Mouse (Mus musculus) G1E (cell line): ENCODE results near the gene Zfp42. TPM values are rescaled to one million over a fixed set of nuclear protein-coding genes. Genes with fewer than 3 reads are reported as not detected.

Source experiments
- ATAC-seq: 2 replicates; pipeline ENCODE4 v1.8.0; 2016; ENCODE audit warnings: mild to moderate bottlenecking; ENCODE audit not compliant: insufficient number of reproducible peaks, poor library complexity, low FRiP score, severe bottlenecking; ENCODE audit errors: extremely low read depth
- DNase-seq: peaks from one replicate; pipeline ENCODE4 v3.0.0; 2012; ENCODE audit warnings: low spot score
- H3K27me3 ChIP-seq: 2 replicates; pipeline ENCODE4 v1.6.1; 2012; ENCODE audit warnings: mild to moderate bottlenecking, low read length, inconsistent platforms; ENCODE audit not compliant: insufficient read depth
- H3K36me3 ChIP-seq: replicated peaks from 2 replicates; pipeline ENCODE3; 2012; ENCODE audit warnings: mild to moderate bottlenecking, inconsistent platforms
- H3K4me1 ChIP-seq: 2 replicates; pipeline ENCODE4 v1.6.1; 2012; ENCODE audit warnings: low read depth, low read length, inconsistent platforms, mixed read lengths; ENCODE audit not compliant: insufficient read depth
- H3K4me3 ChIP-seq: 2 replicates; pipeline ENCODE4 v1.5.1; 2012; ENCODE audit warnings: low read depth, mild to moderate bottlenecking, inconsistent platforms, low read length, moderate library complexity, mixed read lengths
- H3K9me3 ChIP-seq: replicated peaks from 2 replicates; pipeline ENCODE4 v1.6.1; 2012; ENCODE audit warnings: inconsistent platforms
- CTCF ChIP-seq: IDR thresholded peaks from 2 replicates; pipeline ENCODE4 v1.5.1; 2012; ENCODE audit warnings: low read depth, low read length, inconsistent platforms, mixed read lengths
- GATA1 ChIP-seq: IDR thresholded peaks from 2 replicates; pipeline ENCODE4 v1.6.1; 2012; ENCODE audit warnings: borderline replicate concordance, low read length, inconsistent platforms, mixed read lengths
- GATA2 ChIP-seq: IDR thresholded peaks from 2 replicates; pipeline ENCODE4 v1.6.1; 2012; ENCODE audit warnings: low read depth, low read length, inconsistent platforms, borderline replicate concordance
- POLR2AphosphoS5 ChIP-seq: IDR thresholded peaks from 2 replicates; pipeline ENCODE4 v1.6.1; 2012; ENCODE audit warnings: low read depth, low read length, inconsistent platforms; ENCODE audit not compliant: insufficient replicate concordance
- TAL1 ChIP-seq: conservative IDR thresholded peaks from 2 replicates; pipeline ENCODE4 v1.6.1; 2012; ENCODE audit warnings: low read depth, low read length, inconsistent platforms, mixed read lengths
- polyA plus RNA-seq: library from polyadenylated mRNA; stranded (reverse); fragments of >175 nt; gene quantifications from 2 replicates; pipeline ENCODE4 v1.2.3, GENCODE M21; 2012
- total RNA-seq, 2 experiments: library from RNA; stranded (forward) in 1 of 2; stranded (reverse) in 1 of 2; fragments of 200-1000 nt in 1 of 2; fragments of >200 nt in 1 of 2; fragmentation: Nextera tagmentation in 1 of 2; gene quantifications; 2 replicates each; pipeline ENCODE4 v1.2.3; 2014 to 2017

Gene Zfp42
- total and polyA plus RNA-seq, 3 experiments = not detected

DNA sequence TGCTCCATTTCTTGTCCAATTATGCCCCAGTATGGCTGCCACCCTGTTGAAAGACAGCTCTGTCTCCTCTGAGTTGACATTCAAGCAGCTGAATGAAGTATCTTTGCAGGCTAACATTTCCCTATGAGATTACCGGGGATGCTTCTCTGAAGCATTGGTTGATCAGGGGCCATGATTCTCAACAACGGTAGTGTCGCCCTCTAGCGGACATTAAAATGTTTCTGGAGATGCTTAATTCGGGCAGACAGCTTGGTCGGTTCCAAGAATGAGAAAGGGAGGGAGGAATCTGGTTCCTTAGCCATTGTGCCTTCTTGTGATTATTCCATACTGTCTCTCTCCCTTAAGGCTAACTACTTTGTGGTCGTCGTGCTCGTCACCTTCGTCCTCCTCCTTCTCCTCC, 21.9 kb upstream of the Zfp42 start:
- ATAC-seq (no peak), DNase-seq (no peak)
- TF ChIP-seq GATA2 = no peak
- TF ChIP-seq POLR2AphosphoS5 = no peak
- TF ChIP-seq TAL1 = no peak
- no peak for TF ChIP-seq GATA1
- no peak for TF ChIP-seq CTCF
- Histone ChIP-seq H3K4me3 (no peak overlapping the region), H3K27me3 (no peaks in the 10 kb centered on the region), H3K4me1 (no peaks in the 10 kb centered on the region), H3K9me3 (peaks cover 11% of the 10 kb centered on the region), H3K36me3 (no peaks in the 10 kb centered on the region)

DNA sequence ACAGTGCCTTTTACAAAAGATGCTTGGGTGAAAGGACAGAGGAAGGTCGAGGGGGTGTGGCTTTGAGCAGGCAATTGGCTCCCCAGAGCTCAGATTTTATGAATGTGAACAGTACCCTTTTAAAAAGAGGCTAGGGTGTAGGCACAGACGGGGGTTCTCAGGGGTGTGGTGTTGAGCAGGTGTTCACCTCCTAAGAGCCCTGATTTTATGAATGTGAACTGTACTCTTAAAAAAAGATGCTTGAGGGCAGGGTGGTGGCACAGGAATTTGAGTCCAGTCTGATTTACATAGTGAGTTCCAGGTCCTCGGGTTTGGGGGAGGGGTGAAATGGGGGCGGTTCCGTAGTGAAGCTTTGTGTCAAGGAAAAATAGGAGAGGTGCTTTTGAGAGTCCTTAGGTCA, 14.0 kb upstream of the Zfp42 start:
- H3K4me1 ChIP-seq = no peaks in the 10 kb centered on the region
- no peaks in the 10 kb centered on the region for H3K27me3 ChIP-seq
- no peaks in the 10 kb centered on the region for H3K36me3 ChIP-seq
- H3K4me3 ChIP-seq = no peak overlapping the region
- TF ChIP-seq CTCF = no peak
- TF ChIP-seq GATA2 = no peak
- no peak for TF ChIP-seq TAL1
- no peak for TF ChIP-seq GATA1
- TF ChIP-seq POLR2AphosphoS5 = no peak
- ATAC-seq (no peak), DNase-seq (no peak)
- H3K9me3 ChIP-seq = no peaks in the 10 kb centered on the region

DNA sequence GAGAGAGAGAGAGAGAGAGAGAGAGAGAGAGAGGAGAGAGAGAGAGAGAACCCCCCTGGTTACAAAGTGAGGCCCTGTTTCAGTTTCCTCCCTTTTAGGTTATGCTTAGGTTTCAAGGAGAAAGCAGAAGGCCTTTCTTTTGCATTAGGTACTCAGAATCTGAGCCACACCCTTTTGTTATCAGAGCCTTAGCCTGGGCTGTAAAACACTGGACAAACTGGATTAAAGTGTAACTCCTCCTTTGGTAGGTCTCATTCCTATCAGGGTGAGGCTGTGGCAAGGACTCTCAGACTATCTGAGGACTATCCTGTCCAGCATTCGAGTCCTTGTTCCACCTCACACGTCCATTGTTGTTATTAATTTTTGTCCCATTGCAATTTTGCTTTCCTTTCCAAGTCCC, 1.4 kb upstream of the Zfp42 start:
- Histone ChIP-seq H3K4me3 (no peak overlapping the region), H3K9me3 (peaks cover 4% of the 10 kb centered on the region; the same call in 1 of the 2 replicates), H3K4me1 (no peaks in the 10 kb centered on the region), H3K27me3 (no peaks in the 10 kb centered on the region), H3K36me3 (no peaks in the 10 kb centered on the region)
- no peak for DNase-seq
- no peak for ATAC-seq
- TF ChIP-seq GATA1 = no peak
- no peak for TF ChIP-seq GATA2
- no peak for TF ChIP-seq TAL1
- TF ChIP-seq CTCF = no peak
- no peak for TF ChIP-seq POLR2AphosphoS5

DNA sequence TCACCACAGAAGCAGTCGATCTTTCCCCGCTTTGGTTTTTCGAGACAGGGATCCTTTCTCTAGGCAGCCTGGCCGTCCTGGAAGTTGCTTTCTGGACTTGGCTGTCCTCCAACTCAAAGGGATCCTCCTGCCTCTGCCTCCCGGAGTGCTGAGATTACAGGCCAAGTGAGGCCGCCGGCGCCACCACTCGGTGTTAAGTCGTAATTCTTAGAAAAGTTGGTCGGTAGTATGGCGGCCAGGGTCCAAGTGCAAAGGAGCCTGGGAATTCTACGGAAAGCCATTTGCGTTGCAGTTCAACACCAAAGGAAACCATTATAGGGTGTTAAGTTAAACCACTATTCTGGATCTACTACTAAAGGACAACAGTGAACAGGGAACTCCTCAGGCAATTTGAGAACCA, 1.1 kb downstream of the Zfp42 start:
- H3K4me3 ChIP-seq = no peak overlapping the region
- no peak for DNase-seq
- no peak for ATAC-seq
- no peaks in the 10 kb centered on the region for H3K36me3 ChIP-seq
- TF ChIP-seq CTCF (no peak), GATA2 (no peak)
- no peaks in the 10 kb centered on the region for H3K4me1 ChIP-seq
- H3K27me3 ChIP-seq = no peaks in the 10 kb centered on the region
- H3K9me3 ChIP-seq = peaks cover 4% of the 10 kb centered on the region; the same call in 1 of the 2 replicates

GRCm38 (mm10) chr8:43299796-43300195, 7.0 kb downstream of the Zfp42 start:
- TF ChIP-seq POLR2AphosphoS5 (no peak), GATA2 (no peak), CTCF (no peak)
- no peak for DNase-seq
- no peaks in the 10 kb centered on the region for H3K27me3 ChIP-seq
- no peaks in the 10 kb centered on the region for H3K4me1 ChIP-seq
- H3K36me3 ChIP-seq = no peaks in the 10 kb centered on the region
- H3K4me3 ChIP-seq = no peak overlapping the region
- no peak for ATAC-seq
- peaks cover 12% of the 10 kb centered on the region for H3K9me3 ChIP-seq

- Histone ChIP-seq H3K4me3 (no peak overlapping the region), H3K9me3 (peaks cover 12% of the 10 kb centered on the region), H3K36me3 (no peaks in the 10 kb centered on the region), H3K4me1 (no peaks in the 10 kb centered on the region), H3K27me3 (no peaks in the 10 kb centered on the region)
- DNase-seq (no peak), ATAC-seq (no peak)
- TF ChIP-seq TAL1 = no peak
- no peak for TF ChIP-seq GATA2
- TF ChIP-seq GATA1 = no peak
- TF ChIP-seq POLR2AphosphoS5 = no peak
- no peak for TF ChIP-seq CTCF
Measured at GRCm38 (mm10) chr8:43295826-43296225, 11.0 kb downstream of the Zfp42 start.

DNA sequence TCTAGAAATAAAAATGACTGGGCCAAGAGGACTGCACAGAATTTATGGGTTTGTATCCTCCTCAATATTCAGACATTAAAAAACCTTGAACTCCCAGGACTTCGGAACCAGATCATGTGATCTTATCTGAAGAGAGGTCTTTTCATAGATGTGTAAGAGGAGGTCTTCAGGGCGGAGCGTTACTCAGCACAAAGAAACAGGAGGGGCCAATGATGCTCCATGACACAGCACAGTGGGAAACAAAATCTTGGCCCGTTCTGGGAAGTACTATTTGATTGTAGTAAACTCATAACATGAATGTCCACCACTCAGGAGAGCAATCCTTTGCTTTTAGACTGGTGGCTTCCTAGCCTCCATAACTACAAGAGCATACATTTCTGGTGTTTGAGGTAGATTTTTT, 12.6 kb downstream of the Zfp42 start:
- no peak for DNase-seq
- H3K4me1 ChIP-seq = no peaks in the 10 kb centered on the region
- no peaks in the 10 kb centered on the region for H3K36me3 ChIP-seq
- ATAC-seq = no peak
- H3K4me3 ChIP-seq = no peak overlapping the region
- peaks cover 8% of the 10 kb centered on the region for H3K9me3 ChIP-seq
- TF ChIP-seq GATA2 = no peak
- no peak for TF ChIP-seq GATA1
- TF ChIP-seq POLR2AphosphoS5 = no peak
- no peak for TF ChIP-seq TAL1
- TF ChIP-seq CTCF = no peak
- no peaks in the 10 kb centered on the region for H3K27me3 ChIP-seq
